Mouse (Mus musculus) activated CD4-positive, CD25-positive, alpha-beta regulatory T cell, adult 4 months (primary cell): Measurements from ENCODE around the gene Ddx11. TPM values are rescaled to one million over a fixed set of nuclear protein-coding genes. Genes with fewer than 3 reads are reported as not detected.

Source experiments
- ATAC-seq: one replicate; pipeline ENCODE4 v1.8.0; 2017
- polyA plus RNA-seq, 2 experiments: library from polyadenylated mRNA; unstranded; fragments of 100-300 nt; shearing (Covaris generic); gene quantifications; one replicate each; pipeline ENCODE4 v1.2.1; 2017

Ddx11 gene
- polyA plus RNA-seq, result 10 to 100 TPM; 11.8 to 13.5 TPM

GRCm38 (mm10) chr17:66123066-66123815 is at the start of gene Ddx11:
Ddx11 (plus strand) TSS chr17:66123520.
- ATAC-seq, result peak; percentile 96

GRCm38 (mm10) chr17:66073971-66074370 is 49.3 kb upstream of the Ddx11 start:
- ATAC-seq, result peak; percentile 44

GRCm38 (mm10) chr17:66075827-66076173 is 47.5 kb upstream of the Ddx11 start:
- ATAC-seq, result peak; percentile 12

- peak; percentile 12 for ATAC-seq
These were observed 47.0 kb upstream of the Ddx11 start for GRCm38 (mm10) chr17:66076174-66076927.

- peak; percentile 66 for ATAC-seq
These were observed 46.4 kb upstream of the Ddx11 start, which contains the start of gene Ankrd12 for GRCm38 (mm10) chr17:66076934-66077333. Ankrd12 (minus strand) TSS chr17:66077089.

- no peak for ATAC-seq
These were observed 45.9 kb upstream of the Ddx11 start for GRCm38 (mm10) chr17:66077437-66077850.

GRCm38 (mm10) chr17:66084486-66084885 is 38.8 kb upstream of the Ddx11 start:
- no peak for ATAC-seq

GRCm38 (mm10) chr17:66085038-66085437 is 38.3 kb upstream of the Ddx11 start:
- no peak for ATAC-seq

GRCm38 (mm10) chr17:66090251-66090650 is 33.1 kb upstream of the Ddx11 start:
- ATAC-seq, result no peak

GRCm38 (mm10) chr17:66091392-66091791 is 31.9 kb upstream of the Ddx11 start:
- no peak for ATAC-seq

- ATAC-seq, result no peak
These were observed 31.3 kb upstream of the Ddx11 start for GRCm38 (mm10) chr17:66092065-66092464.

- ATAC-seq, result no peak
These were observed 30.7 kb upstream of the Ddx11 start for GRCm38 (mm10) chr17:66092664-66093063.

- ATAC-seq, result peak; percentile 7
These were observed 22.5 kb upstream of the Ddx11 start for GRCm38 (mm10) chr17:66100566-66101379.

- peak; percentile 90 for ATAC-seq
These were observed 21.7 kb upstream of the Ddx11 start, which contains the start of gene Ndufv2 for GRCm38 (mm10) chr17:66101380-66102330. Ndufv2 (minus strand) TSS chr17:66101559.

GRCm38 (mm10) chr17:66104076-66104475 is 19.2 kb upstream of the Ddx11 start:
- no peak for ATAC-seq

GRCm38 (mm10) chr17:66106601-66107267 is 16.6 kb upstream of the Ddx11 start:
- no peak for ATAC-seq

- no peak for ATAC-seq
These were observed 15.9 kb upstream of the Ddx11 start for GRCm38 (mm10) chr17:66107466-66107865.

- ATAC-seq, result no peak
These were observed 15.1 kb upstream of the Ddx11 start for GRCm38 (mm10) chr17:66108198-66108597.

- ATAC-seq, result no peak
These were observed 12.6 kb upstream of the Ddx11 start for GRCm38 (mm10) chr17:66110746-66111145.

GRCm38 (mm10) chr17:66111402-66111959 is 11.8 kb upstream of the Ddx11 start, which contains the start of gene Washc1:
Washc1 (plus strand) TSS chr17:66111545.
- peak; percentile 91 for ATAC-seq

GRCm38 (mm10) chr17:66112166-66112565 is 11.2 kb upstream of the Ddx11 start:
- ATAC-seq, result peak; percentile 23
